Mouse (Mus musculus): ENCODE measurements around the gene Psrc1. TPM values are rescaled to one million over a fixed set of nuclear protein-coding genes. Genes with fewer than 3 reads are reported as not detected.

Psrc1 gene
- total RNA-seq, 2 experiments from 2014 or later, result 0.33 TPM; not detected in 1

GRCm38 (mm10) chr3:108386186-108386585 lies 2.5 kb downstream of the Psrc1 start:
- DNase-seq, result no peak

GRCm38 (mm10) chr3:108389111-108389545 lies 5.5 kb downstream of the Psrc1 start:
- DNase-seq, result peak; percentile 95 to 99

GRCm38 (mm10) chr3:108392299-108392698 lies 8.7 kb downstream of the Psrc1 start:
- DNase-seq, result no peak

GRCm38 (mm10) chr3:108392793-108393192 lies 9.2 kb downstream of the Psrc1 start:
- DNase-seq, result no peak

- DNase-seq, result no peak
Measured at GRCm38 (mm10) chr3:108398281-108398680, 14.6 kb downstream of the Psrc1 start.

- DNase-seq, result no peak
Measured at GRCm38 (mm10) chr3:108400442-108400841, 16.8 kb downstream of the Psrc1 start.

GRCm38 (mm10) chr3:108401692-108402527 lies 18.3 kb downstream of the Psrc1 start:
- peak; percentile 84 to 90 for DNase-seq

GRCm38 (mm10) chr3:108402528-108402920 lies 18.9 kb downstream of the Psrc1 start:
- no peak for DNase-seq

GRCm38 (mm10) chr3:108405536-108406305 lies 22.1 kb downstream of the Psrc1 start:
- DNase-seq, result no peak

- no peak for DNase-seq
Measured at GRCm38 (mm10) chr3:108406306-108406885, 22.8 kb downstream of the Psrc1 start.

- no peak for DNase-seq
Measured at GRCm38 (mm10) chr3:108408517-108409008, 24.9 kb downstream of the Psrc1 start.

- no peak for DNase-seq
Measured at GRCm38 (mm10) chr3:108409656-108410358, 26.2 kb downstream of the Psrc1 start.

GRCm38 (mm10) chr3:108410359-108410714 lies 26.7 kb downstream of the Psrc1 start:
- DNase-seq, result no peak

- DNase-seq, result no peak
Measured at GRCm38 (mm10) chr3:108411026-108411753, 27.6 kb downstream of the Psrc1 start.

- peak; percentile 30 to 51 for DNase-seq
Measured at GRCm38 (mm10) chr3:108411754-108412121, 28.1 kb downstream of the Psrc1 start.

GRCm38 (mm10) chr3:108413634-108414360 lies 30.2 kb downstream of the Psrc1 start:
- DNase-seq, result no peak

GRCm38 (mm10) chr3:108414857-108415830 lies 31.5 kb downstream of the Psrc1 start, which contains the start of gene Celsr2:
Gene Celsr2 (minus strand): TSS chr3:108415552.
- DNase-seq, result no peak

- peak; percentile 60 to 71 for DNase-seq
Measured at GRCm38 (mm10) chr3:108415831-108416223, 32.2 kb downstream of the Psrc1 start.

GRCm38 (mm10) chr3:108423006-108423405 lies 39.4 kb downstream of the Psrc1 start:
- no peak for DNase-seq
